Mouse (Mus musculus) ZHBTc4 (cell line): ENCODE measurements around the gene Lbx2.

ENCODE experiments used
- DNase-seq: peaks from one replicate; pipeline ENCODE4 v3.0.0-alpha.2; 2011; ENCODE audit warnings: low read depth, low spot score

The Lbx2 gene

GRCm38 (mm10) chr6:83108762-83109668, 22.8 kb downstream of the Lbx2 start, which contains the start of gene Mrpl53:
TSS of gene Mrpl53 (plus strand) at chr6:83109040.
- peak; percentile 76 for DNase-seq

- DNase-seq, result no peak
These were observed 25.5 kb downstream of the Lbx2 start for GRCm38 (mm10) chr6:83111510-83112136.

- DNase-seq, result peak; percentile 83
These were observed 29.0 kb downstream of the Lbx2 start, which contains the start of gene Mogs for GRCm38 (mm10) chr6:83115011-83115671. TSS of gene Mogs (plus strand) at chr6:83115496.

- no peak for DNase-seq
These were observed 29.7 kb downstream of the Lbx2 start for GRCm38 (mm10) chr6:83115682-83116372.

GRCm38 (mm10) chr6:83116373-83117164, 30.4 kb downstream of the Lbx2 start:
- DNase-seq, result no peak

GRCm38 (mm10) chr6:83117165-83117438, 30.9 kb downstream of the Lbx2 start:
- DNase-seq, result no peak

GRCm38 (mm10) chr6:83117616-83118015, 31.4 kb downstream of the Lbx2 start:
- no peak for DNase-seq

GRCm38 (mm10) chr6:83118369-83118768, 32.2 kb downstream of the Lbx2 start:
- DNase-seq, result no peak

GRCm38 (mm10) chr6:83118825-83119733, 32.9 kb downstream of the Lbx2 start:
- DNase-seq, result no peak

- DNase-seq, result no peak
These were observed 33.5 kb downstream of the Lbx2 start for GRCm38 (mm10) chr6:83119734-83120051.

- DNase-seq, result peak; percentile 100
These were observed 35.0 kb downstream of the Lbx2 start, which contains the start of gene Wbp1 for GRCm38 (mm10) chr6:83120930-83121862. TSS of gene Wbp1 (minus strand) at chr6:83121559.

- peak; percentile 50 for DNase-seq
These were observed 35.9 kb downstream of the Lbx2 start for GRCm38 (mm10) chr6:83121863-83122710.

GRCm38 (mm10) chr6:83122961-83123360, 36.8 kb downstream of the Lbx2 start:
- DNase-seq, result no peak

- peak; percentile 96 for DNase-seq
These were observed 38.7 kb downstream of the Lbx2 start for GRCm38 (mm10) chr6:83124851-83125312.

- no peak for DNase-seq
These were observed 39.2 kb downstream of the Lbx2 start, which contains the start of gene Ino80b for GRCm38 (mm10) chr6:83125331-83125730. TSS of gene Ino80b (minus strand) at chr6:83125431.

GRCm38 (mm10) chr6:83127419-83127818, 41.3 kb downstream of the Lbx2 start:
- peak; percentile 55 for DNase-seq

GRCm38 (mm10) chr6:83131469-83132034, 45.4 kb downstream of the Lbx2 start:
- DNase-seq, result no peak
